25 mouse cellular contexts compared by ENCODE assay signal in genomic region chr11:116685729-116686128, GRCm38 (mm10). TPM values are rescaled to one million over a fixed set of nuclear protein-coding genes. Genes with fewer than 3 reads are reported as not detected.
"Had no signal": no experiment of that assay in that cellular context is flagged by ENCODE, and none has a peak within 500 bp of the region (broad histone marks: within the 10 kb centered on the region; RNA-seq: fewer than 3 reads in every experiment).

No protein-coding gene starts in this region.

- H3K9ac ChIP-seq: heart, embryonic 12.5 days; hindbrain, embryonic 12.5 days; hindbrain, embryonic 14.5 days; intestine, embryonic 15.5 days; limb, embryonic 12.5 days; liver, embryonic 13.5 days; liver, embryonic 15.5 days; liver, postnatal 0 days had no signal

- H3K27ac ChIP-seq: gastrocnemius, adult 2 months; heart, embryonic 10.5 days; hindbrain, embryonic 12.5 days; hindbrain, embryonic 14.5 days; intestine, embryonic 15.5 days; kidney, postnatal 0 days; layer of hippocampus, adult 2 months; left cerebral cortex, adult 2 months; limb, embryonic 10.5 days; limb, embryonic 12.5 days; liver, embryonic 13.5 days; liver, embryonic 15.5 days had no signal

- H3K4me2 ChIP-seq: heart, embryonic 12.5 days; hindbrain, embryonic 12.5 days; hindbrain, embryonic 14.5 days; intestine, embryonic 15.5 days; limb, embryonic 12.5 days; liver, embryonic 11.5 days; liver, embryonic 13.5 days; liver, embryonic 15.5 days had no signal

- H3K9me3 ChIP-seq: heart, embryonic 10.5 days; heart, embryonic 12.5 days; hindbrain, embryonic 12.5 days; intestine, embryonic 15.5 days; limb, embryonic 10.5 days; limb, embryonic 12.5 days; liver, embryonic 13.5 days; liver, embryonic 15.5 days had no signal

- H3K4me3 ChIP-seq: gastrocnemius, adult 2 months; heart, embryonic 10.5 days; heart, embryonic 12.5 days; hindbrain, embryonic 12.5 days; intestine, embryonic 15.5 days; layer of hippocampus, adult 2 months; left cerebral cortex, adult 2 months; limb, embryonic 10.5 days; limb, embryonic 12.5 days; liver, embryonic 13.5 days; liver, embryonic 15.5 days had no signal

- H3K27me3 ChIP-seq: heart, embryonic 12.5 days; hindbrain, embryonic 12.5 days; intestine, embryonic 15.5 days; limb, embryonic 12.5 days; liver, embryonic 13.5 days; liver, embryonic 15.5 days had no signal

- H3K4me1 ChIP-seq: heart, embryonic 12.5 days had no signal

- DNase-seq: gastrocnemius, adult 2 months; gastrocnemius, postnatal 10 days; gastrocnemius, postnatal 25 days; heart, adult 18-20 months; heart, postnatal 10 days; heart, postnatal 4 days; liver; liver, embryonic 13.5 days; liver, postnatal 0 days had no signal

- ATAC-seq: forebrain, embryonic 16.5 days; hindbrain, embryonic 16.5 days; inflammation-experienced regulatory T-cells, adult 6 months; intestine, embryonic 15.5 days; intestine, postnatal 0 days; liver, postnatal 0 days had no signal

RNA-seq across cellular contexts. Expression of gene Prcd, which starts 32.4 kb away (rescaled TPM):
- polyA plus RNA-seq: heart, embryonic 12.5 days; inflammation-experienced regulatory T-cells, adult 6 months had no signal
